Mouse (Mus musculus): ENCODE measurements around the gene Olfr239. TPM values are rescaled to one million over a fixed set of nuclear protein-coding genes. Genes with fewer than 3 reads are reported as not detected.
"Not testable (repeated sequence)": the region's sequence is repeated elsewhere in the genome, so short reads cannot be mapped to it uniquely, and the experiment has no call there.

The Olfr239 gene
- polyA plus RNA-seq (2015; fragmentation: Nextera tagmentation; extraction: Ambion mirVana), result 0.05 TPM in 1 of 2 replicates, not detected in the other

DNA sequence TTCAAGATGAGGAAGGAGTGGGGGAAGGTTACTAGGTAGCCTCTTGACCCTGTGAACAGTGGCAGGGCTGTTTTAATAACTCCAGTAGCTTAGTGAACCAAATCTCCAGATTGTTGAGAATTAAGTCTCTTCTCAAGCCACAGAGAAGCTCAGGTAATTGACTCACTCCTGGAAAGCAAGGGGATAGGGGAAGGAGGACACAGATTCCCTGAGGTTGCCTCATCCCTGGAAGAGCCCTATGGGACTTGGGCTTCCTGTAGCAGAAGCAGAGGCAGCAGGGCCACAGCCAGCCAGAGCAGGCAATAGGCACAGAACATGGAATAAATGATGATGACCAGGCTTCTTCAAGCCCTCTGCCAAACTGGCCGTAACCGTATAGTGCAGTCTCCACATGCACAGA, at the start of gene Olfr239:
Gene Olfr239 (plus strand): TSS at position 301 of the 400 bp plus-strand sequence.
- H3K27me3 ChIP-seq; H3K9me3 ChIP-seq (replicated peaks); H3K4me2 ChIP-seq (replicated peaks); H3K9ac ChIP-seq; H3K4me1 ChIP-seq; H3K36me3 ChIP-seq; H3K4me3 ChIP-seq (replicated peaks); H3K27ac ChIP-seq (replicated peaks); ATAC-seq (ENCODE audit: insufficient number of reproducible peaks, low FRiP score, low TSS enrichment, low read depth): not testable (repeated sequence)
- no CpG with 5 or more reads among the region's 2 CpGs for WGBS

- H3K4me3 ChIP-seq (replicated peaks); H3K9ac ChIP-seq; H3K4me2 ChIP-seq (replicated peaks); H3K27me3 ChIP-seq; H3K9me3 ChIP-seq (replicated peaks); ATAC-seq (ENCODE audit: insufficient number of reproducible peaks, low FRiP score, low TSS enrichment, low read depth); H3K4me1 ChIP-seq; H3K36me3 ChIP-seq; H3K27ac ChIP-seq (replicated peaks): not testable (repeated sequence)
- WGBS, result 86% methylated on average over 1 of the region's 1 CpGs
These were observed 23.0 kb upstream of the Olfr239 start, which contains the start of gene Olfr55 for GRCm38 (mm10) chr17:33168147-33168546. Gene Olfr55, plus strand, starts transcription at chr17:33168447.

DNA sequence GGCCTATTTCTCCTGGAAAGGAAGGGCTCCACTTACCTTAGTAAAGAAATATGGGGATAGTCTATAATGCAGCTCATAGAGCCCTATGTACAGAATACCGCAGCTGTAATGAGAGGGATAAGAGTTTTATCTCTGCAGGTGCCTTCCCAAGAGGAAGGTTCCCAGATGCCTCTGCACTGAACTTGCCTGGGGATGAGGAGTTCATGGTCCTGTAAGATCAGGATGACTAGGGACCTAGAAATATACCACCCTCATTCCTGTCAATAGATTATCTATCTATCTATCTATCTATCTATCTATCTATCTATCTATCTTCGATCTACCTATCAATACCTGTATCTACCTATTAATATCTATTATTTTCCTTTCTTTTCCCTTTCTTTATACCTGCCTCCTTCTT, 30.5 kb downstream of the Olfr239 start, which contains the start of gene Olfr1564:
Gene Olfr1564 (minus strand): TSS at position 101 of the 400 bp plus-strand sequence.
- no peak within 1 kb of the TSS for H3K4me2 ChIP-seq (replicated peaks)
- no peak within 1 kb of the TSS for H3K4me3 ChIP-seq (replicated peaks)
- ATAC-seq (ENCODE audit: insufficient number of reproducible peaks, low FRiP score, low TSS enrichment, low read depth), result no peak
- 0 out of 2 replicates have a peak, but pooled peaks cover 5% of the 10 kb centered on the region for H3K9me3 ChIP-seq (replicated peaks)
- H3K27ac ChIP-seq (replicated peaks), result no peak within 1 kb of the TSS
- no peak within 1 kb of the TSS for H3K9ac ChIP-seq
- no peaks in the 10 kb centered on the region for H3K36me3 ChIP-seq
- 86% methylated on average over 2 of the region's 2 CpGs for WGBS
- H3K27me3 ChIP-seq, result no peaks in the 10 kb centered on the region
- H3K4me1 ChIP-seq, result no peaks in the 10 kb centered on the region

- not testable (repeated sequence) for H3K27me3 ChIP-seq; H3K4me3 ChIP-seq (replicated peaks); H3K27ac ChIP-seq (replicated peaks); H3K4me1 ChIP-seq; H3K4me2 ChIP-seq (replicated peaks); H3K9ac ChIP-seq; ATAC-seq (ENCODE audit: insufficient number of reproducible peaks, low FRiP score, low TSS enrichment, low read depth)
- 89% methylated on average over 1 of the region's 1 CpGs for WGBS
- Histone ChIP-seq H3K36me3 (peaks cover 16% of the 10 kb centered on the region), H3K9me3 (replicated peaks) (peaks cover 13% of the 10 kb centered on the region; the same call in 1 of the 2 replicates)
These were observed 45.5 kb downstream of the Olfr239 start for GRCm38 (mm10) chr17:33236646-33237045.

Other genes with a start within 250 kb of the Olfr239 start
- gene Cyp4f13, start 243.9 kb upstream of the Olfr239 start, polyA plus RNA-seq (2015; fragmentation: Nextera tagmentation; extraction: Ambion mirVana), result 15.9 and 17.7 TPM in 2 replicates
- gene Zfp472, start 225.5 kb upstream of the Olfr239 start, polyA plus RNA-seq (2015; fragmentation: Nextera tagmentation; extraction: Ambion mirVana), result 10.5 and 11.2 TPM in 2 replicates
- 11.7 and 13.7 TPM in 2 replicates for gene Zfp952, start 198.2 kb upstream of the Olfr239 start, polyA plus RNA-seq (2015; fragmentation: Nextera tagmentation; extraction: Ambion mirVana)
- 13.7 and 13.9 TPM in 2 replicates for gene Zfp763, start 157.9 kb upstream of the Olfr239 start, polyA plus RNA-seq (2015; fragmentation: Nextera tagmentation; extraction: Ambion mirVana)
- not detected in 2 replicates for gene 4921501E09Rik, start 123.2 kb upstream of the Olfr239 start, polyA plus RNA-seq (2015; fragmentation: Nextera tagmentation; extraction: Ambion mirVana)
- 9.4 TPM in 2 replicates for gene Zfp563, start 102.0 kb upstream of the Olfr239 start, polyA plus RNA-seq (2015; fragmentation: Nextera tagmentation; extraction: Ambion mirVana)
- 0.11 TPM in 1 of 2 replicates, not detected in the other for gene Morc2b, start 51.6 kb upstream of the Olfr239 start, polyA plus RNA-seq (2015; fragmentation: Nextera tagmentation; extraction: Ambion mirVana)
- gene Olfr55, start 22.9 kb upstream of the Olfr239 start, polyA plus RNA-seq (2015; fragmentation: Nextera tagmentation; extraction: Ambion mirVana), result 0.05 and 0.12 TPM in 2 replicates
- not detected in 2 replicates for gene Olfr1564, start 30.4 kb downstream of the Olfr239 start, polyA plus RNA-seq (2015; fragmentation: Nextera tagmentation; extraction: Ambion mirVana)
- gene Zfp955a, start 63.8 kb downstream of the Olfr239 start, polyA plus RNA-seq (2015; fragmentation: Nextera tagmentation; extraction: Ambion mirVana), result 16.1 and 16.4 TPM in 2 replicates
- gene Olfr63, start 73.4 kb downstream of the Olfr239 start, polyA plus RNA-seq (2015; fragmentation: Nextera tagmentation; extraction: Ambion mirVana), result 0.03 and 0.12 TPM in 2 replicates
- 12.8 and 13.6 TPM in 2 replicates for gene Zfp955b, start 98.2 kb downstream of the Olfr239 start, polyA plus RNA-seq (2015; fragmentation: Nextera tagmentation; extraction: Ambion mirVana)
- gene Zfp81, start 167.6 kb downstream of the Olfr239 start, polyA plus RNA-seq (2015; fragmentation: Nextera tagmentation; extraction: Ambion mirVana), result 7.7 and 9.5 TPM in 2 replicates
- 13.7 and 15.8 TPM in 2 replicates for gene Zfp101, start 203.3 kb downstream of the Olfr239 start, polyA plus RNA-seq (2015; fragmentation: Nextera tagmentation; extraction: Ambion mirVana)
- gene Actl9, start 241.6 kb downstream of the Olfr239 start, polyA plus RNA-seq (2015; fragmentation: Nextera tagmentation; extraction: Ambion mirVana), result not detected in 2 replicates